Mouse (Mus musculus) common myeloid progenitor, adult 5-6 weeks (primary cell): ENCODE results near the gene Enah. TPM values are rescaled to one million over a fixed set of nuclear protein-coding genes. Genes with fewer than 3 reads are reported as not detected.

Source experiments
- ATAC-seq: replicated peaks from 2 replicates; pipeline ENCODE4 v1.8.0; 2016; ENCODE audit warnings: low read depth, mild to moderate bottlenecking, moderate TSS enrichment, inconsistent platforms; ENCODE audit not compliant: poor library complexity, severe bottlenecking
- total RNA-seq: library from RNA; stranded (forward); fragments of 200-1000, 187-1606 nt; gene quantifications from 2 replicates; pipeline ENCODE4 v1.2.3, GENCODE M21; 2017

Enah gene
- total RNA-seq, 1 experiment from 2014 or later, result 0.09 TPM

- no peak for ATAC-seq
These were observed 8.7 kb upstream of the Enah start for GRCm38 (mm10) chr1:182028231-182029210.

GRCm38 (mm10) chr1:182027426-182027979 lies 7.7 kb upstream of the Enah start:
- no peak for ATAC-seq

GRCm38 (mm10) chr1:182026821-182027220 lies 7.0 kb upstream of the Enah start:
- ATAC-seq, result no peak

GRCm38 (mm10) chr1:182026120-182026519 lies 6.3 kb upstream of the Enah start:
- ATAC-seq, result no peak

- ATAC-seq, result no peak
These were observed 2.0 kb upstream of the Enah start for GRCm38 (mm10) chr1:182021691-182022299.

GRCm38 (mm10) chr1:182020831-182021460 lies 1.2 kb upstream of the Enah start:
- ATAC-seq, result no peak

- ATAC-seq, result no peak
These were observed 394 bp downstream of the Enah start for GRCm38 (mm10) chr1:182019266-182019925.

- ATAC-seq, result no peak
These were observed 1.2 kb downstream of the Enah start for GRCm38 (mm10) chr1:182018397-182019265.

GRCm38 (mm10) chr1:182005831-182006230 lies 14.0 kb downstream of the Enah start:
- peak; percentile 99 for ATAC-seq

- no peak for ATAC-seq
These were observed 21.1 kb downstream of the Enah start for GRCm38 (mm10) chr1:181998673-181999072.

- ATAC-seq, result no peak
These were observed 22.0 kb downstream of the Enah start for GRCm38 (mm10) chr1:181997791-181998190.

- no peak for ATAC-seq
These were observed 26.2 kb downstream of the Enah start for GRCm38 (mm10) chr1:181993597-181993996.

- no peak for ATAC-seq
These were observed 31.4 kb downstream of the Enah start for GRCm38 (mm10) chr1:181988367-181988766.

GRCm38 (mm10) chr1:181987226-181987625 lies 32.6 kb downstream of the Enah start:
- no peak for ATAC-seq

GRCm38 (mm10) chr1:181985880-181986279 lies 33.9 kb downstream of the Enah start:
- ATAC-seq, result no peak

- ATAC-seq, result no peak
These were observed 35.0 kb downstream of the Enah start for GRCm38 (mm10) chr1:181984811-181985210.

GRCm38 (mm10) chr1:181980017-181980719 lies 39.6 kb downstream of the Enah start:
- no peak for ATAC-seq

GRCm38 (mm10) chr1:181975510-181975909 lies 44.3 kb downstream of the Enah start:
- no peak for ATAC-seq
